Mouse (Mus musculus): ENCODE results near the gene Gtf3c4. TPM values are rescaled to one million over a fixed set of nuclear protein-coding genes. Genes with fewer than 3 reads are reported as not detected.

The Gtf3c4 gene
- polyA plus RNA-seq, 1 experiment from 2014 or later = 8.0 TPM

Other genes starting within 250 kb of the Gtf3c4 start
- gene Gfi1b, start 218.4 kb downstream of the Gtf3c4 start, polyA plus RNA-seq (2015; fragmentation: Nextera tagmentation; extraction: Ambion mirVana) = 2.8 and 4.7 TPM in 2 replicates
- gene Tsc1, start 199.1 kb downstream of the Gtf3c4 start, polyA plus RNA-seq (2015; fragmentation: Nextera tagmentation; extraction: Ambion mirVana) = 16.2 and 16.4 TPM in 2 replicates
- 0.59 and 1.2 TPM in 2 replicates for gene Spaca9, start 140.6 kb downstream of the Gtf3c4 start, polyA plus RNA-seq (2015; fragmentation: Nextera tagmentation; extraction: Ambion mirVana)
- 0.37 and 0.90 TPM in 2 replicates for gene Ak8, start 140.2 kb downstream of the Gtf3c4 start, polyA plus RNA-seq (2015; fragmentation: Nextera tagmentation; extraction: Ambion mirVana)
- 7.7 and 7.8 TPM in 2 replicates for gene Ddx31, start within 50 bp of the Gtf3c4 start, polyA plus RNA-seq (2015; fragmentation: Nextera tagmentation; extraction: Ambion mirVana)
- not detected in 2 replicates for gene Barhl1, start 76.3 kb upstream of the Gtf3c4 start, polyA plus RNA-seq (2015; fragmentation: Nextera tagmentation; extraction: Ambion mirVana)
- 0.19 and 0.20 TPM in 2 replicates for gene Cfap77, start 214.7 kb upstream of the Gtf3c4 start, polyA plus RNA-seq (2015; fragmentation: Nextera tagmentation; extraction: Ambion mirVana)
- 5.0 and 6.0 TPM in 2 replicates for gene Ttf1, start 219.9 kb upstream of the Gtf3c4 start, polyA plus RNA-seq (2015; fragmentation: Nextera tagmentation; extraction: Ambion mirVana)

Data from heart, embryonic 13.5 days (tissue).